Mouse (Mus musculus): ENCODE measurements around the gene Rab11fip4.

Gene Rab11fip4

DNA sequence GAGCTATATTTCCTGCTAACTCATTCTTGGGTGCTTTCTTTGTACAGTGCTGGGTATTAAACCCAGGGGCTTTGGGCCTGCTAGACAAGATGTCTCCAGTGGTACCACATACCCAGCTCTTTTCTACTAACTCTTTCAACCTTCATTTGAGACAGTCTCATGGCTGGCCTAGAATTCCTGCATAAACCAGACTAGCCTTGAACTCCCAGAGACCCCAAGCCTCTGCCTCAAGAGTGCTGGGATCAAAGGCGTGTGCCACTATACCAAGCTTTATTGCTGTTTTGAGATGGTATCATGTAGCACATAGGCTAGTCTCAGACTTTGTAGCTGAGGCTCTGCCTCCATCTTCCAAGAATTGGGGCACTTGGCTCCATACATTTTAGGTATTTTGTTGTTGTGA is 65.5 kb downstream of the Rab11fip4 start:
- DNase-seq, result no peak

DNA sequence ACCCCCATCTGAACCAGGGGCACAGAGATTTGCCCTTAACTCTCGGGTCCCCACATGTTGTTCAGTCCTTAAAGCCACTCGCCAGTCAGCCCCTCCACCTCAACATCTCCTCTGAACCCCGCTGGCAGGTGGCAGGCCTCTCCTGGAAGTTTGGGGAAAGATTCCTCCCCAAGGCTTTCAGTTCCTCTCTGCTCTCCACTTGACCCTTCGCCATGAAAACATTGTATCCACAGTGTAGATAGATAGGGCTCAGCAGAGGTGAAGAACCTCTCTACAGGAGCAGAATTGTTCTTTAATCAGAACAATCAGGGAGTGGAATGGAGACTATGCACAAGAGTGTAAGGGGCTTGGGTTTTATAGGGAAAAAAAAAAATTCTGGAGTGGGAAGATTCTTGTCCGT is 66.0 kb downstream of the Rab11fip4 start:
- DNase-seq, result no peak

DNA sequence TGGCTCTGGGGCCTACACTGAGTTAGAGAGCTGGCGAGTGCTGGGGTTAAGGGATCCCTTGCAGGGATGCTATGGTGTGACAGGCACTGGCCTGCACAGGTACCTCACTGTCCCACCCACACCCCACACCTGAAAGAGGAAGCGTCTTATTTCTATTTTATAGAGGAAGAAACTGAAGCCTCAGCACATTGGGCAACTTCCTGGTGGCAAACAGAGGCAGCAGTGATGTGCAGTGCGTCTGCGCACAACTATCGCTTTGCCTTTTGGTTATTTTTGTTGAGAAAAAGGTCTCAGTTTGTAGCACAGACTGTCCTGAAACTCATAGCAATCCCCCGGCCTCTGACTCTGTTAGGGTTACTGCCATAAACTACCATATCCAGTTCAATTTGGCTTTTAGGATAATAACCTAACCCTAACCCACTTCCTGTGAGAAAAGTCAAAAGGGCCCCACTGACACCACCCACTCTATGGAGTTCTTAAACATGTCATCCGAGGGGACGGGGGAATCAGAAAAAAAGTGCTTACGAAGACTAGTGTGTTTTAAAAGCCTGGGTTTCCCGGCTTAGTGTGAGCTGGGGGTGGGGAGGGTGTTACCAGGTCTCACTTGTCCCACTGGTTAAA is 67.3 kb downstream of the Rab11fip4 start:
- DNase-seq, result no peak

DNA sequence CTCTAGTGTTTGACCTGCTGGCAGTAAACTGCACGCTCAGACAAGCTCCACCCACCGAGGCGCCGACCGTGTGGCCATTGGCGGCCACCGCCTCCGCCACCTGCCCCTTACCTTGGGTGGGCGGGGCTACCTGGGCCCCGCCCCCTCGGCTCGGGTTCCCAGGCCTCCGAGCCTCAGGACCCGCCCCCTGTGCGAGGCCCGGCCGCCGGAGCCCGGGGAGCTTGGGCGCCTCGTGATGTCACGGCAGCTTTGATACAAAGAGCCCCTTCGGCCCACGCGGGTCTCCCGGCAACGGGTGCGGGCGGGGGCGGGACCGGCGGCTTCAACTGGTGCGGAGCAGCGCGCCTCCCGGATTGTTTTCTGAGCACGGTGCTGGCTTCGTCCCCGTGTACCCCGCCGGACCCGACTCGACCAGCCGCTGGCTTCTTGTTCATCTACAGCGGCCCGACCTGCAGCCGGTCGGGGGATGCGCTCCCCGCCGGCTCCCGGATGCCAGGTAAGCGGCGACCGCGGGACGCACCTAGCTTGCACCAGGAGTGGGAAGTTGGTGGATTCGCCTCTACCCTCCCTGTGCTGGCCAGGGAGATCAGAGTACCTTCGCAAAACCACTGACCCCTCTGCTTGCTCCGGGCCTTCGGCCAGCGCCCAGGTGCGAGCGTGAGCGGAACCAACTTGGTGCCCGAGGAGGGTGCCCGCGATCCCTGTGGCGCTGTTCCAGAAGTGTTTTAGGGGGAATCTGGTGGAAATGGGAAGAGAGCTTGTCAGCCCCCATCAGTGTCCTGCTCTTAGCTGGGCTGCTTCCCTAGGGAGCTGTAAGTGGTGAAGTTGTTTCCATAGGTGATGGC is 69.6 kb downstream of the Rab11fip4 start:
- DNase-seq, result peak; percentile 89

- no peak for DNase-seq
Observed at GRCm38 (mm10) chr11:79661877-79662545, 71.0 kb downstream of the Rab11fip4 start.

GRCm38 (mm10) chr11:79663158-79663557 is 72.1 kb downstream of the Rab11fip4 start:
- no peak for DNase-seq

- no peak for DNase-seq
Observed at GRCm38 (mm10) chr11:79663570-79663969, 72.6 kb downstream of the Rab11fip4 start.

DNA sequence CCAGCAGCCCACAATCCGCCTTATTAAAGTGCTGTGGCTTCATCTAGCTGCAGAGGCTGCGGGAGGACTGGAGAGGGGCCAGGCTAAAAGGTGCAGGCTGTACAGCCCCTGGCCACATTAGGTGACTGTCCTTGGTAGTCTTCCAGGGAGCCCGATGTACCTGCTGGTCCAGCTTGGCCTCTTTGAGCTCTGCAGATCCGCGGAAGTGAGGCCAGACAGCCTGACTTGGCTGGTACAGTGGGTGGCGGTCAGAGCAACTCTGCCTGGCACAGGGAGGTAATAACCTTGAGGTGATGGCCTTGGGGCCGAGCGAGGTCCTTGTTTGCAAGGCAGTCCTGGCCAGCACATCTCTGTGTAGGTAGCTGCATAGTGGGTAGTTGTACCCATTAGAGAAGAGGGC is 75.5 kb downstream of the Rab11fip4 start:
- DNase-seq, result peak; percentile 85

DNA sequence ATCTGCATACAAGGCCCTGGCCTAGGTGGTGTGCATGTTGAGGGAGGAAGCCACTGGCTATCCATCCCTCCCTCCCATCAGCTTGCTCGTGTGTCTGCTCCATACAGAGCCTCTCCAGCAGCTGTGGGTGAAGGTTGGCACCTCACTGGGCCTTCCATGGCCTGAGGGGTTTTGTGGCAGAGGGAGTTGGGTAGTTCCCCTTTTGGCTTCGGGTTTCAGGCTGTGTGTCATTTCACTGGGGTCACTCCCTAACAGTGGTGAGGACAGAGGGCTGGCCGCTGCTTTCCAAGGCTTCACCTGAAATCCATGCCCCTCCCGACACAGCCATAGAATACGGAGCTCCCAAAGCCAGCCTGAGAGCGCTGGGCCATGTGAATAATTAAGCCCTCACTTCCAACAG is 78.2 kb downstream of the Rab11fip4 start:
- DNase-seq, result no peak

- no peak for DNase-seq
Observed at GRCm38 (mm10) chr11:79669947-79670346, 78.9 kb downstream of the Rab11fip4 start.

- no peak for DNase-seq
Observed at GRCm38 (mm10) chr11:79670411-79670945, 79.5 kb downstream of the Rab11fip4 start.

DNA sequence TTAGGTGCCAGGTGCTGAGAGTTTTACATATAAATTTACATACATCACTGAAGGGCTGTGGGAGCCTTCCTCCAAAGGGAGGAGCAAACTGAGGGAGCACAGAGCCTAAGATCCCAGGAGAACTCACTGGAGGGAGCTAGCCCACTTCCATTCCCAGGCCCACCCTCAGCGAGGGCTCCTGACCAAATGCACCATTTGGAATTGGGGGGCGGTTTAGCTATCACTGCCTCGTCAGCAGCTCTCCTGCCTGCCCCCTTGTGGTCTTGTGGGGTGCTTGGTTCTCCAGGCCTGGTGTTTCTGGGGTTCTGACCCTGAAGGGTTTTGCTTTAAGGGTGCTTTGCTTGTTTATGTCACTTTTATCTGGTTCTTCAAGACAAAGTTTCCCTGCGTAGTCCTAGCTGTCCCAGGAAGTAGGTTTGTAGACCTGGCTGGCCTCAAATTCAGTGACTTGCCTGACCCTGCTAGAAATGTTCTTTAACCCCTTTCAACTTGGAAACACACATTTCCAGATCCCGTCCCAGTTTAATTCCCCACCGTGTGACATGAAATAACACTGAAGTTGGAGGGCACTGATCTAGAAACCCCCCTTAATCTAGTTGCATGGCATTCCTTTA is 80.8 kb downstream of the Rab11fip4 start:
- no peak for DNase-seq

- peak; percentile 60 for DNase-seq
Observed at GRCm38 (mm10) chr11:79673072-79673471, 82.1 kb downstream of the Rab11fip4 start.

DNA sequence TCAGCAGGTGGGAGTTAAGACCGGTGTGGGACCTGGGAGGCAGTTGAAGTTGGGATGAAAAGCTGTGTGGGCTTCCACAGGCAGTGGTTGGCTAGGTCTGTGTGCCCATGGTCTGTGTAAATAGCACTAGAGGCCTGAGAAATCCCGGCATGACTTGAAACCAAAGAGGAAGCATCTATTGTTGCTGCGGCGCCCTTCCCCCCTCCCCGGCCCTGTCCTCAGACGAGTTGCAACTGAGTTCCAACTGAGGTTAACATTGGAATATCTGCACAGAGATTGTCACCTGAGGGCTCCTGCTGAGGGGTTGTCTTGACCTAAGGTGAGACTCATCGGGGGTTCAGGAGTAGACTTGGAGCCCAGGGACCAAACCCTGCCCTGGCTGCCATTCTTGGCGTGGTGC is 82.7 kb downstream of the Rab11fip4 start:
- DNase-seq, result no peak

DNA sequence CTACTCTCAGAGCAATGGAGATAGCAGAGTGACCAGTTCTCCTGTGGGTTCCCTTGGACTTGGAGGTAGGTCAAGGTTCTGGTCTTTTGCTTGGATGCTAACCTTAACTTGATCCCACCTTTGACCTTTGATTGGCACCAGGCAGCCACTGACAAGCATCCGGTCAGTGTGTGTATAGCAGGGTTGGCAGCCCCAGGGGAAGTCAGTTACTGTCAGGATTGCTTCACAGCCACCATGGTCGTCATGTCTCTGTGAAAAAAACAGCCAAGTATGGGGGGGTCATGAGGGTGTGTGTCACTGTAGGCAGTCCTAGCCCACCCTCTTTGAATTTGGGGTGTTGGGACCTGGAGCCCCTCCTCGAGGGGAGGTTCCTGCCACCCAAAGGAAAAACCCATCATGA is 83.2 kb downstream of the Rab11fip4 start:
- peak; percentile 57 for DNase-seq

GRCm38 (mm10) chr11:79674632-79675031 is 83.6 kb downstream of the Rab11fip4 start:
- peak; percentile 80 for DNase-seq

GRCm38 (mm10) chr11:79675285-79675684 is 84.3 kb downstream of the Rab11fip4 start:
- DNase-seq, result no peak

DNA sequence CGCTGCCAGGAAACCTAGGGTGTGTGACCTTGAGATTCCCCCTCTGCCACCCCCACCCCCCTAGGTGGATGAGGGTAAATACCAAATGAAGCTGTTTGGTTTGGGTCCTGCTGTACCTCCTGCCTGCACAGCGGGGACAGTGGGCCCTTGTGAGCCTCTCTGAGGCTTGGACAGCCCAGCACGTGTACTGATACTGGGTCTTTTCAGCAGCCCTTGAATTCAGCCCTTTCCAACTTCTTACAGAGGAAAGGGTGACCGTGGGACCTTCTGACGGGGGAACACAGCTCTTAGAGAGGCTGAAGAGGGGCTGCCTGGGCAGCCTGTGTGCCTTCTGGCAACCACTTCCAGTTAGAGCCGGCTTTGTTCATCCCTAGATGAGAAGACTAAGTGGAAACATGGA is 85.0 kb downstream of the Rab11fip4 start:
- DNase-seq, result no peak

GRCm38 (mm10) chr11:79676483-79676967 is 85.5 kb downstream of the Rab11fip4 start:
- DNase-seq, result no peak

DNA sequence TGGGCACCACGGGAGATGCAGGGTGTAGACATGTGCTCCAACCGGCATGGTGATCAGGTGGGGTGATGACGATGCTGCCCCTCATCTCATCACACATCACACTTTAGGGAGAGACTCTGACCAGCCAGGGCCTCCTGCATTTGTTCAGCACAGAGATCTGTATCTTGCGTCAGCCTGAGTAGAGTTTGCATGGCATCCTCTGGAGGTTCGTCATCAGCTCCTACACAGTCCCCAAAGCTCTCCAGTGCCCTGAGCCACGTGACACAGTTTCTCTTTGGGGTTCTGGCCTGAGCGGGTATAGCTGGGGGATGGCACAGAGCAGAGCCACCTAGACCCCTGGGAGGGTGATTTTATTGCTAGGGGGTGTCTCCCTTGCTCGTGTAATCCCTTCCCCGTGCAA is 86.4 kb downstream of the Rab11fip4 start:
- DNase-seq, result no peak

DNA sequence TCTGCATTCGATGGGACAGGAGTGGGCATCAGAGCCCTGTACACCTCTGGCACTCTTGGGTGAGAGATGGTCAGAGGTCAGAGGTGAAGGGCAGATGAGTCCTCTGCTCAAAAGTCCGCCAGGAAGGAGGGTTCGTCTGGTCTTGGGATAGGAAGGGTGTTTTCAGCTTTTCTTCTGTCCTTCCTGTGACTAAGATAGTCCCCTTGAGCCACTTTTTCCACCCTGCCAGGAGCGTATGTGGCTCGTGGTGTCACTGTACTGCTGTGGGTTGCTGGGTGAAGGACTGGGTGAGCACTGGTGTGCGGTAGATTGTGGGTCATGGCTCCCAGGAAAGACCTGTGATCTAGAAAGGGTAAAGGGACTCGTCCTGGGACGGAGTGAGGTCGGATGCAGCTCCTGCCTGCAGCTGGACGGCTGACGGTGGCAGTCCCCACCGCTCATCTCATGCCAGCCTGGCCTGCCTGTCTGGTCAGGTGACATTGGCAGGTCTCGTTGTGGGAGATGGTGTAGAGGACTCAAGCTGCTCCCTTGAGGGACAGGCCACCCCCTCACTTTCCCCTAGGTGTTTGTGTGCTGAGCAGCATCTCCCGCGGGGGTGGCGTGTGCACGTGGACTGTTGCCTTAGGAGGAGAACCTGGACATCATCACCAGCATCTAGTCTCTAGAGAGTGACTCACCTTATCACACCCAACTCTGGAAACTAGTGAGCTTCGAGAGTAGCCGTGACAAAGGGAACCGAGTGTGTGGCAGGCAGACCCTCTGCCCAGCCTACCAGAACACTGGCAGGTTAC is 87.5 kb downstream of the Rab11fip4 start:
- DNase-seq, result no peak

GRCm38 (mm10) chr11:79679929-79680328 is 88.9 kb downstream of the Rab11fip4 start:
- DNase-seq, result no peak
